Mouse (Mus musculus): Measurements from ENCODE around the gene Ano6. TPM values are rescaled to one million over a fixed set of nuclear protein-coding genes. Genes with fewer than 3 reads are reported as not detected.
A peak's percentile ranks its signal among the peaks of the same experiment; 100 is the strongest.

The Ano6 gene
- polyA plus RNA-seq, 1 experiment from 2014 or later = 29.7 TPM

DNA sequence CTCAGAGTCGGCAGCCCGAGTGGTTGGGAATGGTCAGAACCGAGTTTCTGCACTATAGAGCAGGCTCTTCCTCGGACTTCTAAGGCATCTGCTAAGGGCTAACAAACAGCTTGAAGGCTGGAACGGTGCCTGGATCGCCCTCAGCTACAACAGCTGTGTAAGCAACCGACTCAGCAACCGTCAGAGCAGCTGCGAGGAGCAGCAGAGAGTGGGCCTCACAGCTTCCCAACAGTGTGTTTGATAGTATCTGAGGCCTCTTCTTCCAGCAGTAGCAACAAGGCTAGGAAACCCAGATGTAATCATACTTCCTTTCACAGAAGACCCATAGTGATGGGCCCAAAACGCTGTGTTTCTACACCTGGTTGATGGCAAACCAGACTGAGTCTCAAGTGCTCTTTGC, 33.5 kb upstream of the Ano6 start:
- H3K4me2 ChIP-seq = no peak overlapping the region
- no peaks in the 10 kb centered on the region for H3K4me1 ChIP-seq
- H3K27me3 ChIP-seq (replicated peaks) = no peaks in the 10 kb centered on the region; the same call in 1 of the 2 replicates
- H3K9me3 ChIP-seq = no peaks in the 10 kb centered on the region
- ATAC-seq (replicated peaks) = no peak
- H3K4me3 ChIP-seq = no peak overlapping the region
- H3K27ac ChIP-seq = no peak overlapping the region
- H3K36me3 ChIP-seq (replicated peaks) = no peaks in the 10 kb centered on the region
- 62% methylated on average over 10 of the region's 10 CpGs for WGBS
- H3K9ac ChIP-seq = no peak overlapping the region

DNA sequence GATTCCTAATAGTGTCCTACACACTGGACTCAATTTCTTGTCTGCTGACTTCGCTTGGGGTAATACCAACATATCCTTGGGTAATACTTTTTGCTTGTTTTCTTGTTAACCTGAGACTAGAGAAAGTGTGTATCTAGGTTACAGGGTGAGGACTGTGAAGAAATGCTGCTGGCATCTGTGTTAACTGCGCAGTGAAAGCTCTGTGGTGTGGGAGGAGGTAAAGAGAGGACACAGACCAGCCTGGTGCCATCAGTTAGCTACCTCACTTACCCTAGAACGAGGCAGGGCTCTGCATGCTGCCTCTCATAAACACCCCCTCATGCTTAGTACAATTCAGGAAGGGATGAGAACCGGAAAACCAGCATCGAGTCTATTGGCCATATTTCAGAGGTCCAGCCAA, 32.6 kb upstream of the Ano6 start:
- Histone ChIP-seq H3K27me3 (replicated peaks) (no peaks in the 10 kb centered on the region; the same call in 1 of the 2 replicates), H3K4me1 (no peaks in the 10 kb centered on the region), H3K9ac (no peak overlapping the region), H3K4me3 (no peak overlapping the region), H3K27ac (no peak overlapping the region), H3K9me3 (no peaks in the 10 kb centered on the region), H3K4me2 (no peak overlapping the region), H3K36me3 (replicated peaks) (no peaks in the 10 kb centered on the region)
- WGBS = 81% methylated on average over 5 of the region's 5 CpGs
- ATAC-seq (replicated peaks) = no peak

DNA sequence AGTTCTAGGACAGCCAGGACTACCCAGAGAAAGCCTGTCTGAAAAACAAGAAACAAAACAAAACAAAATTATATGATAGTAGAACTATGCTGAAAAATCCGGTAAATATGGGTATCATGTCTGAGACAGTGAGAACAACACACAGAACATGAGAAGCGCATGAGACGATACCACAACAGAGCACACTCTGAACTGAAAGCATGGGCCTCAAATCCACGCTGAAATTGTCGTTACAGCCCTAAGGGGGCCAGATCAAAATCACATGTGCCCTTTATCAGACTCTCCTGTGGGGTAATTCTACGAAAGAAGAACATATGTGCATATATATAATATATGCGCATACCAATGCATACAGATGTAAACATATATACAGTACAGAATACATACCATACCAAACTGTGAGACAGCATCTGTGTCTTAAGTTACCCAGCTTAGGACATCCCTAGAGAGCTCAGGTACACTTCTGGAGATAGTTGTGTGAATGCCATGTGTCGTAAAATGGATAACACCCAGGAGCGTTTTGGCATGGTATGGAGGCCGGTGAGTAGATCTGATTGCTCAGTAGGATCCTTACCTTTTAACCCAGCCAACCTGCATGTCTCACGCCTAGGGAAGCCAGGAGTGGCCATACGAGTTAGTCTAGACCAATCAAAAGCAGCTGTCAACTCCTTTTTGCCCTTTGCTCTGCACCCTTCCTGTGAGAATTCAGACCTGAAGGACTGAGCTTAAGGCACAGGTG, 31.8 kb upstream of the Ano6 start:
- 86% methylated on average over 12 of the region's 12 CpGs for WGBS
- Histone ChIP-seq H3K27ac (no peak overlapping the region), H3K4me2 (no peak overlapping the region), H3K27me3 (replicated peaks) (no peaks in the 10 kb centered on the region; the same call in 1 of the 2 replicates), H3K36me3 (replicated peaks) (no peaks in the 10 kb centered on the region), H3K9me3 (no peaks in the 10 kb centered on the region), H3K9ac (no peak overlapping the region), H3K4me1 (no peaks in the 10 kb centered on the region), H3K4me3 (no peak overlapping the region)
- ATAC-seq (replicated peaks) = no peak

DNA sequence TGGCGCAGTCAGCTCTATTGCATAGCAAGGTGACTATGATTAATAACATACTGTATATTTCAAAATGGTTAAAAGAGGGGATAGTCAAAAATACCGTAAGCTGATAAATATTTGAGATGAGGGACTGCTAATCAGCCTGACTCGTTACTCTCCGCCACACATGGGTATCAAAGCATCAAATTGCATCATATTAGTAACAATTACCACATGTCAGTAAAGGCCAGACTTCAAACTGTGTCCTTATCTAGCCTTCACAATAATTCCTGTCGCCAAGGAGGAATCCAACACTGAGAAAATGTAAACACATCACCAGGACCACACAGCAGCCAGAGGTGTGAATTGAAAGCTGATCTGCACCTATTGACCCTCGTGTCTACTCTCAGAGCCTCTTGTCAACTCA, 30.8 kb upstream of the Ano6 start:
- no peak overlapping the region for H3K27ac ChIP-seq
- no peaks in the 10 kb centered on the region for H3K9me3 ChIP-seq
- no peak for ATAC-seq (replicated peaks)
- WGBS = 77% methylated on average over 6 of the region's 6 CpGs
- no peak overlapping the region for H3K4me2 ChIP-seq
- no peak overlapping the region for H3K9ac ChIP-seq
- H3K36me3 ChIP-seq (replicated peaks) = no peaks in the 10 kb centered on the region
- no peaks in the 10 kb centered on the region; the same call in 1 of the 2 replicates for H3K27me3 ChIP-seq (replicated peaks)
- no peaks in the 10 kb centered on the region for H3K4me1 ChIP-seq
- no peak overlapping the region for H3K4me3 ChIP-seq

DNA sequence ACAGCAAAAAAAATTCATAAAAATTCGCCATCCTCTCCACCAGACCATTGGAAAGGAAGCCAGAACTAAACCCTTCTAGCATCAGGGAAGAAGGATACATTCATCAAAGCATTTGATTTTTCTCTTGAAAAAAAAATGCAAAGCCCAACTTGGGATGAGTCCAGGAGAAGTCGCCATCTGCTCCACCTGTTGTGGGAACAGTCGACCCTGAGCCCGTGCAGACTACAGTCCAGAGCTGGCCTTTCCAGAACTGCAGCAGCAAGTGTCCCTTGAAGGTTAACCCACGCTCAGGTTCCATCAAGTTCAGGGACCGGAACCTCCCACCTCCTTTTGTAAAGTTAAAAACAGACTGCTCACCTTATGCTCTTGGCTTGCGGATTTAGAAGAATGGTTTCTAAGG, 29.2 kb upstream of the Ano6 start:
- no peak for ATAC-seq (replicated peaks)
- Histone ChIP-seq H3K4me1 (no peaks in the 10 kb centered on the region), H3K9me3 (no peaks in the 10 kb centered on the region), H3K4me2 (no peak overlapping the region), H3K27ac (no peak overlapping the region), H3K27me3 (replicated peaks) (no peaks in the 10 kb centered on the region; the same call in 1 of the 2 replicates), H3K36me3 (replicated peaks) (no peaks in the 10 kb centered on the region), H3K4me3 (no peak overlapping the region), H3K9ac (no peak overlapping the region)
- WGBS = 73% methylated on average over 7 of the region's 7 CpGs

DNA sequence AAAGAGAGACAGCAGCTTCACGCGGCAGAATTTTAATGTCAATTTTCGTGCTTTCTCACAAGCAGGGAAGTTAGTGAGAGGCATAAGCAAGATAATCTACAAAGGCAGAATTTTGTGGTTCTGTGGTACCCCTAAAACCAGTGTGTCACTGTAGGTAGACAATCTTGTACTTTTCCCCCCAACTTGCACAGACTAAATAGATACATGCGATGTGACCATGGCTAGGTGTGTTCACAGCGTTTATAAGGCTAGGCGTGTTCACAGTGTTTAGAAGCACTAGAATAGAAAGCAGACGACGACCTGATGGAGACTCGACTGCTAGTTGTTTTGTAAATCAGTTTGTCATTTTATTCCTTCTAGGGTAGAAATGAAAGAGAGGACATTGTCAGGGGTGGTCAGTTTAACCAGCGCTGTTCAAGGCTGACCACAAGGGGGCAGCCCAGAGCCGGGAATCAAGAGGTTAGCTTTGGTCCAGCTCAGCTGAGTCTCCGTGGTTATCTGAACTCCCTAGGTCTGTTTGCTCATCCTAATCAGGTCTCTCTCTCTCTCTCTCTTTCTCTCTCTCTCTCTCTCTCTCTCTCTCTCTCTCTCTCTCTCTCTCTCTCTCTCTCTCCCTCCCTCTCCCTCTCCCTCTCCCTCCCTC, 27.9 kb upstream of the Ano6 start:
- Histone ChIP-seq H3K27me3 (replicated peaks) (no peaks in the 10 kb centered on the region; the same call in 1 of the 2 replicates), H3K9me3 (no peaks in the 10 kb centered on the region), H3K4me1 (no peaks in the 10 kb centered on the region), H3K4me3 (no peak overlapping the region), H3K36me3 (replicated peaks) (no peaks in the 10 kb centered on the region), H3K4me2 (no peak overlapping the region), H3K9ac (no peak overlapping the region), H3K27ac (no peak overlapping the region)
- ATAC-seq (replicated peaks) = peak; percentile 76
- WGBS = 37% methylated on average over 12 of the region's 12 CpGs

DNA sequence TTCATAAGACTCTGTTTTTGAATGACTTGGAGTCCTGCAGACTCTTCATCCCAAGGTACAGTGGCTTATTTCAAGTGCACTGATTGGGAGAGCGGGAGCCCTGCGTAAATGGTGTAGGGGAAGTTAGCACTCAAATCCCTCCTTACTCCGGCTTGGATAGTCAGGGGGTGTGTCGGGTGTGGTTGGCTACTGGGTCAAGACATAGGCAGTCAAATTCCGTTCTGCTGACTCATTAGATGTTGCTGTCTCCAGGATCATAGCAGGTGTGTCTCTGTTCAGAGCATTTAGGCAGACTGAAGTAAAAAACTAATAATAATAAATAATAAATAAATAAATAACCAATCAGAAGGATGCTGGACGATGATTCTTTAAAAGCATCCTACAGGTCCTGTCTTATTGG, 27.2 kb upstream of the Ano6 start:
- no peaks in the 10 kb centered on the region; the same call in 1 of the 2 replicates for H3K27me3 ChIP-seq (replicated peaks)
- H3K4me2 ChIP-seq = no peak overlapping the region
- 48% methylated on average over 6 of the region's 6 CpGs for WGBS
- no peaks in the 10 kb centered on the region for H3K36me3 ChIP-seq (replicated peaks)
- no peak overlapping the region for H3K27ac ChIP-seq
- H3K4me1 ChIP-seq = no peaks in the 10 kb centered on the region
- ATAC-seq (replicated peaks) = no peak
- no peak overlapping the region for H3K4me3 ChIP-seq
- H3K9ac ChIP-seq = no peak overlapping the region
- no peaks in the 10 kb centered on the region for H3K9me3 ChIP-seq

DNA sequence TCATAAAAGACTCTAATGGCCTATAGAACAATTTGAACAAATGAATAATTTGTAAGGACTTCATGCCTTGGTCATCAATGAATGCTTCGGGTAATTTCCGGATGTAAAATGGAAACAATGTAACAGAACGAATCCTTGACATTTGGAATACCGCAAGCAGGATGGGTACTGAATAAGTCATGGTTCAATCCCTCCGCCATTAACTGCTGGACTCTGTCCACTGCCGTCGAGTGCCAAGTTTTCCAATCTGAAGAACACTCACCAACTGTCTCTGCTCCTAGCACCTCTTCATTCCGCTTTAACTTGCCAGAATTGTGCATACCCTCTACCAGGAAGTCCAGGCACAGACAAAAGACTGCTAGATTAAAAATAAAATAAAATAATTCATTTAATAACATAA, 25.4 kb upstream of the Ano6 start:
- 84% methylated on average over 8 of the region's 8 CpGs for WGBS

DNA sequence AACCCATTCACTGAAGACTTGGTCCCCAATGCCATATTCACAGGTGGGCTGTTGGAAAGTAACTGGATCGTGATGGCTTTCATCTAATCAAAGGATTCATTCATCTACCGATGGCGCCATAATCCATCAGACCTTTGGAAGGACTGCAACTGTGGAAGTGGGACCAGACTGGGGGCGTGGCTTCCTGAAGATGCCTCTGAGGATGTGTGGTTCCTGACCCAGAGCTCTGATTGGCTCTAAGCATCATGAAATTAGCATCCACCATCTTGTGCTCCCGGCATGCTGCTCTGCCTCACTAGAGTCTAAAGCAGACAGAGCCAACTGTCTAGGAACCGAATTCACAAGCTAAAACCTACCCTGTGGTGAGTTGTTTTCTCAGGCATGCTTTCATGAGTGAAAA, 24.7 kb upstream of the Ano6 start:
- H3K4me2 ChIP-seq = no peak overlapping the region
- no peaks in the 10 kb centered on the region for H3K9me3 ChIP-seq
- no peaks in the 10 kb centered on the region for H3K36me3 ChIP-seq (replicated peaks)
- no peak overlapping the region for H3K27ac ChIP-seq
- H3K4me1 ChIP-seq = no peaks in the 10 kb centered on the region
- H3K9ac ChIP-seq = no peak overlapping the region
- ATAC-seq (replicated peaks) = no peak
- WGBS = 87% methylated on average over 6 of the region's 6 CpGs
- H3K4me3 ChIP-seq = no peak overlapping the region
- H3K27me3 ChIP-seq (replicated peaks) = no peaks in the 10 kb centered on the region; the same call in 1 of the 2 replicates

More for the DNA sequence above, 25.4 kb upstream of the Ano6 start:
- H3K9me3 ChIP-seq = no peaks in the 10 kb centered on the region
- no peaks in the 10 kb centered on the region; the same call in 1 of the 2 replicates for H3K27me3 ChIP-seq (replicated peaks)
- H3K27ac ChIP-seq = no peak overlapping the region
- H3K4me2 ChIP-seq = no peak overlapping the region
- no peaks in the 10 kb centered on the region for H3K36me3 ChIP-seq (replicated peaks)
- H3K9ac ChIP-seq = no peak overlapping the region
- H3K4me1 ChIP-seq = no peaks in the 10 kb centered on the region
- H3K4me3 ChIP-seq = no peak overlapping the region
- no peak for ATAC-seq (replicated peaks)

DNA sequence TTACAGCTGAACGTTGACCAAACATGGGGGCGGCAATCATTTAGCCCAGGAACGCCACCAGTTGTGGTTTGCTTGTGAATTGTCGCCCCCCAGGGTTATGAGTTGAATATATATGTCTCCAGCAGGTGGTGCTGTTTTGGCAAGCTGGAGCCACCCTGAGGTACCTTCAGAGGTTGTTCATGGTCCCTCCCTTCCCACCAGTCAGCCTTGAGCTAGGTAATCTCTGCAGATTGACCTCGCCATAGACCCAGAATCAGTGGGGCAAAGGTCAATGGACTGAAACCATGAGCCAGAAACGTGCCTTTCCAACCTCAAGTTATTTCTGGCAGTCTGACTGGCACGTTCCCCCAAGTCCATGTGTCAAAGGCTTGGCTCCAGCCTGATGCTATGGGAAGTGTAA, 22.8 kb upstream of the Ano6 start:
- H3K9me3 ChIP-seq = no peaks in the 10 kb centered on the region
- H3K4me3 ChIP-seq = no peak overlapping the region
- H3K27ac ChIP-seq = no peak overlapping the region
- no peak for ATAC-seq (replicated peaks)
- no peak overlapping the region for H3K4me2 ChIP-seq
- no peaks in the 10 kb centered on the region for H3K4me1 ChIP-seq
- H3K36me3 ChIP-seq (replicated peaks) = no peaks in the 10 kb centered on the region
- no peaks in the 10 kb centered on the region for H3K27me3 ChIP-seq (replicated peaks)
- H3K9ac ChIP-seq = no peak overlapping the region
- 75% methylated on average over 7 of the region's 7 CpGs for WGBS

DNA sequence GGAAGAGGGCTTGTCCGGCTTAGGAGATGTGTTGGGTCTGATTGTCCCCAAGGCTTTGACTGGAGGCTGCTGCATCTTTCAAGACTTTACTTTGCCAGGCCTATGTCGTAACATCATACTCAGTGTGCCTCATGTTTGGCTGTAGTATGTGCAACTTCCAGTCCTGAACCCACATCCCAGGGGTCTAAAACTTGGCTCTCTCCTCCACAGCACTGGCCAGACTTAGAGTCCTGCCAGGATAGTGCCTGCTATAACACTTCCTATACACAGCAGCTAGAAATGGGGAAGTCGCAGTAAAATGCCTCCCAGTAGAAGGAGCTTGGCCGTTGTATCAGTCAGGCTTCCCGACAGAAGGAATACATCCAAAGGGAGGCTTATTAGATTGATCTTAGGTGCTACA, 21.9 kb upstream of the Ano6 start:
- ATAC-seq (replicated peaks) = no peak
- Histone ChIP-seq H3K4me1 (no peaks in the 10 kb centered on the region), H3K4me2 (no peak overlapping the region), H3K27ac (no peak overlapping the region), H3K4me3 (no peak overlapping the region), H3K27me3 (replicated peaks) (no peaks in the 10 kb centered on the region), H3K9ac (no peak overlapping the region), H3K36me3 (replicated peaks) (no peaks in the 10 kb centered on the region), H3K9me3 (no peaks in the 10 kb centered on the region)
- WGBS = 88% methylated on average over 5 of the region's 5 CpGs

DNA sequence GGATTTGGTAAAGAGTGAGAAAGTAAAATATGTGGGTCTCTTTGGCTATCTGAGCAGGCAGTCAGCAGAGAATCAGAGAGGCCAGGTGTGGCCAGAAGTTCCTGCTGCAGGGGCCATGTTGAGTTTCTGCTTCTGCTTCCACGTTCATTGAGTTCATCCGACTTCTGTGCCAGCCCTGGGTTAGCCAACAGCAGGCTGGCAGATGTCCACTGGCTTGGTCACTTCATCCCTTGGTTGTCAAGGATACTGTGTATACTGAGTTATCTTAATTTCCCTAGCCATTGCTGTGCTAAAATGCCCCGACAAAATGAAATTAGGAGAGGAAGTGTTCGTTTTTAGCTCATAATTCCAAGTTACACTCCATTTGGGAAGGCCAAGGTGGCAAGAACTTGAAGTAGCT, 21.1 kb upstream of the Ano6 start:
- no peak overlapping the region for H3K9ac ChIP-seq
- H3K27ac ChIP-seq = no peak overlapping the region
- H3K4me2 ChIP-seq = no peak overlapping the region
- 87% methylated on average over 4 of the region's 4 CpGs for WGBS
- H3K4me3 ChIP-seq = no peak overlapping the region
- H3K36me3 ChIP-seq (replicated peaks) = no peaks in the 10 kb centered on the region
- H3K4me1 ChIP-seq = no peaks in the 10 kb centered on the region
- H3K9me3 ChIP-seq = no peaks in the 10 kb centered on the region
- no peak for ATAC-seq (replicated peaks)
- no peaks in the 10 kb centered on the region for H3K27me3 ChIP-seq (replicated peaks)

DNA sequence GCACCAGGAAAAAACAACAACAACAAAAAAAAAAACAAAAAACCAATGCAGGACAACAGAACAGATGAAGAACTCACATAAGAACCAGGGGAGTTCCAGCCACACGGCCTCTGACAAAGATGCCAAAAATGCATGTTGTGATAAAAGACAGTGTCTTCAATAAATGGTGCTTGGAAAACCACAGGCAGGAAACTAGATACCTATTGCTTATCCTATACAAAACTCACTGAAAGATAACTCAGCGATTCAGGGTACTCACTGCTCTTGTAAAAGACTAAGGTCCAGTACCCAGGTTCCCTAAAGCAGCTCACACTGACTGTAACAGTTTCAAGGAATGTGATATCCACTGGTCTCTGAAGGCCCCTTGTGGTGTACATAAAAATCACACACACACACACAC, 20.3 kb upstream of the Ano6 start:
- no peaks in the 10 kb centered on the region for H3K27me3 ChIP-seq (replicated peaks)
- 96% methylated on average over 2 of the region's 2 CpGs for WGBS
- no peak overlapping the region for H3K9ac ChIP-seq
- no peak overlapping the region for H3K4me3 ChIP-seq
- H3K36me3 ChIP-seq (replicated peaks) = no peaks in the 10 kb centered on the region
- H3K4me2 ChIP-seq = no peak overlapping the region
- H3K4me1 ChIP-seq = no peaks in the 10 kb centered on the region
- H3K9me3 ChIP-seq = no peaks in the 10 kb centered on the region
- H3K27ac ChIP-seq = no peak overlapping the region
- ATAC-seq (replicated peaks) = no peak

Measured in midbrain, embryonic 15.5 days (tissue).